Mouse (Mus musculus) neural tube, embryonic 11.5 days (tissue): ENCODE measurements around the gene Srp9. TPM values are rescaled to one million over a fixed set of nuclear protein-coding genes. Genes with fewer than 3 reads are reported as not detected.

ENCODE experiments used
- polyA plus RNA-seq: library from polyadenylated mRNA; unstranded; fragments of >200 nt; fragmentation: Nextera tagmentation; extraction: Ambion mirVana; gene quantifications from 2 replicates; pipeline ENCODE4 v1.2.1, GENCODE M21; 2014

Srp9 gene
- polyA plus RNA-seq, 1 experiment from 2014 or later = 151 TPM

Other genes with a start within 250 kb of the Srp9 start
- gene Enah, start 104.7 kb upstream of the Srp9 start, polyA plus RNA-seq = 35.0 and 35.9 TPM in 2 replicates
- not detected in 2 replicates for gene Vmn1r1, start 39.7 kb downstream of the Srp9 start, polyA plus RNA-seq
- 68.8 and 68.9 TPM in 2 replicates for gene Degs1, start 158.1 kb downstream of the Srp9 start, polyA plus RNA-seq
- gene Fbxo28, start 216.9 kb downstream of the Srp9 start, polyA plus RNA-seq = 33.0 and 33.3 TPM in 2 replicates